ENCODE assay signal across 7 mouse cellular contexts in genomic region chr1:92100371-92100891, GRCm38 (mm10).
A peak's percentile ranks its signal among the peaks of the same experiment; 100 is the strongest.
DNase-seq lines count a peak whose midpoint lies in the region; ATAC-seq and TF ChIP-seq lines count a peak whose summit lies in the region.

No protein-coding gene starts in this region.

- TF ChIP-seq POLR2A in liver, adult 2 months (IDR thresholded peaks at IDR 0.05; ENCODE audit: extremely low read depth, insufficient read depth, low read length): no peak

- TF ChIP-seq CTCF in liver, adult 2 months (IDR thresholded peaks at IDR 0.05; ENCODE audit: low read depth, low read length): peak; percentile 51

- peaks cover 7% of the 10 kb centered on the region; the same call in 1 of the 2 replicates for H3K79me2 ChIP-seq in liver, adult 2 months (ENCODE audit: control insufficient read depth, insufficient read depth, low read length)

- H3K9me3 ChIP-seq in heart, embryonic 15.5 days (replicated peaks): no peaks in the 10 kb centered on the region
- H3K9me3 ChIP-seq in liver, embryonic 13.5 days (replicated peaks): no peaks in the 10 kb centered on the region
- H3K9me3 ChIP-seq in intestine, embryonic 16.5 days (ENCODE audit: control insufficient read depth, low read length): no peaks in the 10 kb centered on the region

- DNase-seq in liver, adult 2 months (ENCODE audit: extremely low read depth, low read depth, low spot score): peak; percentile 99
- no peak for DNase-seq in liver
- no peak for DNase-seq in liver, embryonic 13.5 days
- no peak for DNase-seq in urinary bladder, postnatal 25 days (ENCODE audit: low spot score)

- ATAC-seq in frontal cortex, adult (ENCODE audit: low TSS enrichment): peak; percentile 36
- ATAC-seq in heart, embryonic 15.5 days (replicated peaks; ENCODE audit: insufficient number of reproducible peaks, insufficient read depth, low FRiP score, low read depth): no peak
- ATAC-seq in liver, embryonic 13.5 days (ENCODE audit: low read depth): peak; percentile 31; the same call in 1 of the 2 replicates
- ATAC-seq in intestine, embryonic 16.5 days: no peak

- H3K36me3 ChIP-seq in liver, adult 2 months (ENCODE audit: control insufficient read depth, insufficient read depth, low read length): no peaks in the 10 kb centered on the region
- no peaks in the 10 kb centered on the region for H3K36me3 ChIP-seq in heart, embryonic 15.5 days
- no peaks in the 10 kb centered on the region for H3K36me3 ChIP-seq in liver, embryonic 13.5 days
- no peaks in the 10 kb centered on the region for H3K36me3 ChIP-seq in intestine, embryonic 16.5 days (ENCODE audit: control insufficient read depth, insufficient read depth, low read length)

- H3K4me1 ChIP-seq in liver, adult 2 months (ENCODE audit: control insufficient read depth, insufficient read depth, low read length): peaks cover 16% of the 10 kb centered on the region
- H3K4me1 ChIP-seq in heart, embryonic 15.5 days (replicated peaks): peaks cover 32% of the 10 kb centered on the region
- peaks cover 26% of the 10 kb centered on the region for H3K4me1 ChIP-seq in liver, embryonic 13.5 days (replicated peaks)
- peaks cover 12% of the 10 kb centered on the region for H3K4me1 ChIP-seq in intestine, embryonic 16.5 days (ENCODE audit: control insufficient read depth, insufficient read depth, low read length)

- H3K4me3 ChIP-seq in liver, adult 2 months (ENCODE audit: insufficient read depth, low read depth, low read length): no peak overlapping the region
- H3K4me3 ChIP-seq in heart, embryonic 15.5 days: no peak overlapping the region
- no peak overlapping the region for H3K4me3 ChIP-seq in liver, embryonic 13.5 days (replicated peaks)
- H3K4me3 ChIP-seq in intestine, embryonic 16.5 days (ENCODE audit: low read length): no peak overlapping the region

- 17% methylated on average over 4 of the region's 4 CpGs for WGBS in liver, adult 2 months
- WGBS in heart, embryonic 15.5 days: 47% methylated on average over 4 of the region's 4 CpGs
- WGBS in liver, embryonic 13.5 days (ENCODE audit: insufficient replicate concordance): 63% methylated on average over 4 of the region's 4 CpGs
- 60% methylated on average over 4 of the region's 4 CpGs for WGBS in intestine, embryonic 16.5 days

- H3K27me3 ChIP-seq in liver, adult 2 months (ENCODE audit: control insufficient read depth, insufficient read depth, low read length): no peaks in the 10 kb centered on the region
- no peaks in the 10 kb centered on the region for H3K27me3 ChIP-seq in heart, embryonic 15.5 days
- no peaks in the 10 kb centered on the region for H3K27me3 ChIP-seq in liver, embryonic 13.5 days
- no peaks in the 10 kb centered on the region for H3K27me3 ChIP-seq in intestine, embryonic 16.5 days (replicated peaks; ENCODE audit: control insufficient read depth, insufficient read depth, low read length)

- no peak overlapping the region for H3K4me2 ChIP-seq in heart, embryonic 15.5 days
- no peak overlapping the region for H3K4me2 ChIP-seq in liver, embryonic 13.5 days
- no peak overlapping the region for H3K4me2 ChIP-seq in intestine, embryonic 16.5 days (ENCODE audit: low read depth, low read length)

- H3K27ac ChIP-seq in liver, adult 2 months (replicated peaks; ENCODE audit: insufficient read depth, low read depth, low read length): peak overlapping the region; percentile 79
- H3K27ac ChIP-seq in heart, embryonic 15.5 days: peak overlapping the region; percentile 11; the same call in 1 of the 2 replicates
- no peak overlapping the region for H3K27ac ChIP-seq in liver, embryonic 13.5 days
- no peak overlapping the region for H3K27ac ChIP-seq in intestine, embryonic 16.5 days (ENCODE audit: low read length)

- no peak overlapping the region for H3K9ac ChIP-seq in liver, adult 2 months (ENCODE audit: low read depth, low read length)
- H3K9ac ChIP-seq in heart, embryonic 15.5 days: no peak overlapping the region
- H3K9ac ChIP-seq in liver, embryonic 13.5 days: no peak overlapping the region
- H3K9ac ChIP-seq in intestine, embryonic 16.5 days (ENCODE audit: low read depth, low read length): no peak overlapping the region

Comparison
In these comparisons a context has a peak if more than half of its experiments do, and no peak if none do; other contexts are left out.
1. H3K27ac ChIP-seq: peak in liver, adult 2 months (single experiment) and heart, embryonic 15.5 days (single experiment); none in liver, embryonic 13.5 days (single experiment) and intestine, embryonic 16.5 days (single experiment).
2. ATAC-seq: peak in frontal cortex, adult (single experiment) and liver, embryonic 13.5 days (single experiment); none in heart, embryonic 15.5 days (single experiment) and intestine, embryonic 16.5 days (single experiment).